Mouse (Mus musculus): Measurements from ENCODE around the gene Mrpl14. TPM values are rescaled to one million over a fixed set of nuclear protein-coding genes. Genes with fewer than 3 reads are reported as not detected.

Gene Mrpl14
- polyA plus RNA-seq, 1 experiment, result 73.7 TPM

GRCm38 (mm10) chr17:45708179-45708578 is 22.1 kb downstream of the Mrpl14 start:
- Histone ChIP-seq H3K9me3 (ENCODE audit: control insufficient read depth, low read length) (no peaks in the 10 kb centered on the region), H3K4me1 (ENCODE audit: control insufficient read depth) (peaks cover 5% of the 10 kb centered on the region), H3K4me3 (replicated peaks) (no peak overlapping the region), H3K27me3 (ENCODE audit: control insufficient read depth) (no peaks in the 10 kb centered on the region), H3K36me3 (ENCODE audit: control insufficient read depth) (no peaks in the 10 kb centered on the region)
- TF ChIP-seq GATA1 (IDR thresholded peaks at IDR 0.05; ENCODE audit: low read length) (no peak), TAL1 (IDR thresholded peaks at IDR 0.05; ENCODE audit: low read length) (no peak)

GRCm38 (mm10) chr17:45709829-45710228 is 23.7 kb downstream of the Mrpl14 start:
- Histone ChIP-seq H3K4me3 (replicated peaks) (no peak overlapping the region), H3K36me3 (ENCODE audit: control insufficient read depth) (no peaks in the 10 kb centered on the region), H3K9me3 (ENCODE audit: control insufficient read depth, low read length) (no peaks in the 10 kb centered on the region), H3K4me1 (ENCODE audit: control insufficient read depth) (peaks cover 2% of the 10 kb centered on the region), H3K27me3 (ENCODE audit: control insufficient read depth) (no peaks in the 10 kb centered on the region)
- TF ChIP-seq GATA1 (IDR thresholded peaks at IDR 0.05; ENCODE audit: low read length), result no peak
- TF ChIP-seq TAL1 (IDR thresholded peaks at IDR 0.05; ENCODE audit: low read length), result no peak

- TF ChIP-seq TAL1 (IDR thresholded peaks at IDR 0.05; ENCODE audit: low read length) (no peak), GATA1 (IDR thresholded peaks at IDR 0.05; ENCODE audit: low read length) (no peak)
- H3K9me3 ChIP-seq (ENCODE audit: control insufficient read depth, low read length), result no peaks in the 10 kb centered on the region
- no peak overlapping the region for H3K4me3 ChIP-seq (replicated peaks)
- H3K36me3 ChIP-seq (ENCODE audit: control insufficient read depth), result no peaks in the 10 kb centered on the region
- no peaks in the 10 kb centered on the region for H3K4me1 ChIP-seq (ENCODE audit: control insufficient read depth)
- H3K27me3 ChIP-seq (ENCODE audit: control insufficient read depth), result no peaks in the 10 kb centered on the region
Observed at GRCm38 (mm10) chr17:45710407-45710806, 24.3 kb downstream of the Mrpl14 start.

GRCm38 (mm10) chr17:45711525-45711924 is 25.4 kb downstream of the Mrpl14 start:
- no peaks in the 10 kb centered on the region for H3K36me3 ChIP-seq (ENCODE audit: control insufficient read depth)
- no peaks in the 10 kb centered on the region for H3K9me3 ChIP-seq (ENCODE audit: control insufficient read depth, low read length)
- H3K4me3 ChIP-seq (replicated peaks), result no peak overlapping the region
- H3K27me3 ChIP-seq (ENCODE audit: control insufficient read depth), result no peaks in the 10 kb centered on the region
- no peak for TF ChIP-seq TAL1 (IDR thresholded peaks at IDR 0.05; ENCODE audit: low read length)
- no peak for TF ChIP-seq GATA1 (IDR thresholded peaks at IDR 0.05; ENCODE audit: low read length)
- H3K4me1 ChIP-seq (ENCODE audit: control insufficient read depth), result no peaks in the 10 kb centered on the region

GRCm38 (mm10) chr17:45718323-45718722 is 32.2 kb downstream of the Mrpl14 start:
- TF ChIP-seq GATA1 (IDR thresholded peaks at IDR 0.05; ENCODE audit: low read length) (no peak), TAL1 (IDR thresholded peaks at IDR 0.05; ENCODE audit: low read length) (no peak)
- no peak overlapping the region for H3K4me3 ChIP-seq (replicated peaks)
- no peaks in the 10 kb centered on the region for H3K9me3 ChIP-seq (ENCODE audit: control insufficient read depth, low read length)
- H3K36me3 ChIP-seq (ENCODE audit: control insufficient read depth), result no peaks in the 10 kb centered on the region
- H3K4me1 ChIP-seq (ENCODE audit: control insufficient read depth), result peaks cover under 1% of the 10 kb centered on the region; the same call in 1 of the 2 replicates
- no peaks in the 10 kb centered on the region for H3K27me3 ChIP-seq (ENCODE audit: control insufficient read depth)

GRCm38 (mm10) chr17:45723732-45724573 is 37.8 kb downstream of the Mrpl14 start:
- H3K4me3 ChIP-seq (replicated peaks), result peak overlapping the region; percentile 50
- peaks cover 43% of the 10 kb centered on the region for H3K4me1 ChIP-seq (ENCODE audit: control insufficient read depth)
- TF ChIP-seq TAL1 (IDR thresholded peaks at IDR 0.05; ENCODE audit: low read length) (no peak), GATA1 (IDR thresholded peaks at IDR 0.05; ENCODE audit: low read length) (no peak)
- no peaks in the 10 kb centered on the region for H3K27me3 ChIP-seq (ENCODE audit: control insufficient read depth)
- no peaks in the 10 kb centered on the region for H3K36me3 ChIP-seq (ENCODE audit: control insufficient read depth)
- H3K9me3 ChIP-seq (ENCODE audit: control insufficient read depth, low read length), result no peaks in the 10 kb centered on the region

GRCm38 (mm10) chr17:45724574-45724921 is 38.4 kb downstream of the Mrpl14 start:
- TF ChIP-seq GATA1 (IDR thresholded peaks at IDR 0.05; ENCODE audit: low read length) (no peak), TAL1 (IDR thresholded peaks at IDR 0.05; ENCODE audit: low read length) (no peak)
- Histone ChIP-seq H3K4me3 (replicated peaks) (no peak overlapping the region), H3K4me1 (ENCODE audit: control insufficient read depth) (peaks cover 43% of the 10 kb centered on the region), H3K9me3 (ENCODE audit: control insufficient read depth, low read length) (no peaks in the 10 kb centered on the region), H3K36me3 (ENCODE audit: control insufficient read depth) (no peaks in the 10 kb centered on the region), H3K27me3 (ENCODE audit: control insufficient read depth) (no peaks in the 10 kb centered on the region)

GRCm38 (mm10) chr17:45726249-45726648 is 40.1 kb downstream of the Mrpl14 start:
- no peaks in the 10 kb centered on the region for H3K36me3 ChIP-seq (ENCODE audit: control insufficient read depth)
- H3K4me1 ChIP-seq (ENCODE audit: control insufficient read depth), result peaks cover 43% of the 10 kb centered on the region
- no peak overlapping the region for H3K4me3 ChIP-seq (replicated peaks)
- TF ChIP-seq TAL1 (IDR thresholded peaks at IDR 0.05; ENCODE audit: low read length), result no peak
- no peak for TF ChIP-seq GATA1 (IDR thresholded peaks at IDR 0.05; ENCODE audit: low read length)
- H3K9me3 ChIP-seq (ENCODE audit: control insufficient read depth, low read length), result no peaks in the 10 kb centered on the region
- no peaks in the 10 kb centered on the region for H3K27me3 ChIP-seq (ENCODE audit: control insufficient read depth)

- peaks cover 43% of the 10 kb centered on the region for H3K4me1 ChIP-seq (ENCODE audit: control insufficient read depth)
Observed at GRCm38 (mm10) chr17:45727481-45727880, 41.4 kb downstream of the Mrpl14 start.

More at GRCm38 (mm10) chr17:45727481-45727880, 41.4 kb downstream of the Mrpl14 start:
- TF ChIP-seq TAL1 (IDR thresholded peaks at IDR 0.05; ENCODE audit: low read length) (no peak), GATA1 (IDR thresholded peaks at IDR 0.05; ENCODE audit: low read length) (no peak)
- Histone ChIP-seq H3K9me3 (ENCODE audit: control insufficient read depth, low read length) (no peaks in the 10 kb centered on the region), H3K36me3 (ENCODE audit: control insufficient read depth) (no peaks in the 10 kb centered on the region), H3K4me3 (replicated peaks) (no peak overlapping the region), H3K27me3 (ENCODE audit: control insufficient read depth) (peaks cover 10% of the 10 kb centered on the region)

All from erythroblast, embryonic 14.5 days (primary cell).